Mouse (Mus musculus) stomach, postnatal 0 days (tissue): ENCODE data around the gene Tha1.

Experiments
- CTCF ChIP-seq: IDR thresholded peaks from 2 replicates; pipeline ENCODE4 v1.5.1; 2016; ENCODE audit warnings: antibody characterized with exemption, low read depth, mild to moderate bottlenecking, moderate library complexity
- EP300 ChIP-seq: optimal IDR thresholded peaks from 2 replicates; pipeline ENCODE3; 2016; ENCODE audit warnings: antibody characterized with exemption

DNA sequence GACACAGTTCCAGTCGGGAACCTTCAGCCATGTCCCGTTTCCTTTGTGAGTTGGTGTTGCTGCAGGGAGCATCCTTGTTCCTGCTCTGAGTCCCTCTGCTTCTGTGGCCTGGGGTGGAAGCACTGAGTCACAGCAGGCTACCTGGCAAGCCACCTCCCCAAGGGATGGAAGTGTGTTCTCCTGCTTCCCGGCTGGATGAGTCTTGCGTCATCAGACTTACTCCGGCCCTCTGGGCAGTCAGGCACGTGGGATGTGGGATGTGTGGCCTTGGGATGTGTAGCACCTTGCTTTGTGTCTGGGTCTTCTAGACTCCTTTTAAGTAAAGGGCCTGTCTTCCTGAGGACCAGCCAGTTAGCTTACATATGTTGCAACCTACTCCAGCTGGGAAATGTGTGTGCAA is 6.4 kb upstream of the Tha1 start:
- no peak for TF ChIP-seq CTCF
- no peak for TF ChIP-seq EP300
